Mouse (Mus musculus): ENCODE measurements at regions not wholly inside any gene's neighbourhood (a gene's known extent, or its start where the extent isn't known, plus 50 kb on each side); places are given as distances from the start of the nearest gene placed in this dataset.

GRCm38 (mm10) chr4:142414874-142415273 is 175.7 kb upstream of the Kazn start:
- H3K9ac ChIP-seq (ENCODE audit: low read length): no peak overlapping the region
- H3K36me3 ChIP-seq (ENCODE audit: control insufficient read depth, insufficient read depth, low read length): no peaks in the 10 kb centered on the region
- ATAC-seq (replicated peaks; ENCODE audit: low FRiP score, low TSS enrichment, low read depth): no peak
- 75% methylated on average over 5 of the region's 5 CpGs for WGBS
- no peak overlapping the region for H3K27ac ChIP-seq (ENCODE audit: low read depth)
- DNase-seq (ENCODE audit: low spot score): no peak
- H3K4me1 ChIP-seq (replicated peaks; ENCODE audit: control insufficient read depth, insufficient read depth, low read length): peaks cover 8% of the 10 kb centered on the region; the same call in 1 of the 2 replicates
- no peak overlapping the region for H3K4me3 ChIP-seq (ENCODE audit: low read depth, low read length)
- no peaks in the 10 kb centered on the region for H3K9me3 ChIP-seq (ENCODE audit: control insufficient read depth, low read length)
- no peaks in the 10 kb centered on the region for H3K27me3 ChIP-seq (replicated peaks; ENCODE audit: control insufficient read depth, insufficient read depth, low read length)
- H3K4me2 ChIP-seq (ENCODE audit: low read length): no peak overlapping the region

DNA sequence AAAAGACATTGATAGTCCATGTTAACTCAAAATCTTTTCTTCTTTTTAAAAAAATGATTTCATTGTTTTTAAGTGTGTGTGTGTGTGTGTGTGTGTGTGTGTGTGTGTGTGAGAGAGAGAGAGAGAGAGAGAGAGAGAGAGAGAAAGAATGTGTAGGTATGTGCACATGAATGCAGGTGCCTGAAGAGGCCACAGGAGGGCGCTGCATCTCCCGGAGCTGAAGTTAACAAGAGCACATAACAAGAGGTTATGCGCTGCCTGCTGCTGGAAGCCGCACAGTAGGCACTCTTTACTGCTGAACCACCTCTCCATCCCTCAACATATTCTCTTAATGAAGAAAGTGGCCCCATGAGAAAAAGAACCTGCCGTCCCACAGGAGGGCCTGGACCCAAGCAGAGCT is 172.6 kb upstream of the Kazn start:
- Histone ChIP-seq H3K4me1 (replicated peaks; ENCODE audit: control insufficient read depth, insufficient read depth, low read length) (peaks cover 6% of the 10 kb centered on the region; the same call in 1 of the 2 replicates), H3K9ac (ENCODE audit: low read length) (no peak overlapping the region), H3K27ac (ENCODE audit: low read depth) (no peak overlapping the region), H3K27me3 (replicated peaks; ENCODE audit: control insufficient read depth, insufficient read depth, low read length) (no peaks in the 10 kb centered on the region), H3K9me3 (ENCODE audit: control insufficient read depth, low read length) (no peaks in the 10 kb centered on the region), H3K36me3 (ENCODE audit: control insufficient read depth, insufficient read depth, low read length) (no peaks in the 10 kb centered on the region), H3K4me2 (ENCODE audit: low read length) (no peak overlapping the region), H3K4me3 (ENCODE audit: low read depth, low read length) (no peak overlapping the region)
- 93% methylated on average over 5 of the region's 5 CpGs for WGBS
- ATAC-seq (replicated peaks; ENCODE audit: low FRiP score, low TSS enrichment, low read depth) (no peak), DNase-seq (ENCODE audit: low spot score) (no peak)

DNA sequence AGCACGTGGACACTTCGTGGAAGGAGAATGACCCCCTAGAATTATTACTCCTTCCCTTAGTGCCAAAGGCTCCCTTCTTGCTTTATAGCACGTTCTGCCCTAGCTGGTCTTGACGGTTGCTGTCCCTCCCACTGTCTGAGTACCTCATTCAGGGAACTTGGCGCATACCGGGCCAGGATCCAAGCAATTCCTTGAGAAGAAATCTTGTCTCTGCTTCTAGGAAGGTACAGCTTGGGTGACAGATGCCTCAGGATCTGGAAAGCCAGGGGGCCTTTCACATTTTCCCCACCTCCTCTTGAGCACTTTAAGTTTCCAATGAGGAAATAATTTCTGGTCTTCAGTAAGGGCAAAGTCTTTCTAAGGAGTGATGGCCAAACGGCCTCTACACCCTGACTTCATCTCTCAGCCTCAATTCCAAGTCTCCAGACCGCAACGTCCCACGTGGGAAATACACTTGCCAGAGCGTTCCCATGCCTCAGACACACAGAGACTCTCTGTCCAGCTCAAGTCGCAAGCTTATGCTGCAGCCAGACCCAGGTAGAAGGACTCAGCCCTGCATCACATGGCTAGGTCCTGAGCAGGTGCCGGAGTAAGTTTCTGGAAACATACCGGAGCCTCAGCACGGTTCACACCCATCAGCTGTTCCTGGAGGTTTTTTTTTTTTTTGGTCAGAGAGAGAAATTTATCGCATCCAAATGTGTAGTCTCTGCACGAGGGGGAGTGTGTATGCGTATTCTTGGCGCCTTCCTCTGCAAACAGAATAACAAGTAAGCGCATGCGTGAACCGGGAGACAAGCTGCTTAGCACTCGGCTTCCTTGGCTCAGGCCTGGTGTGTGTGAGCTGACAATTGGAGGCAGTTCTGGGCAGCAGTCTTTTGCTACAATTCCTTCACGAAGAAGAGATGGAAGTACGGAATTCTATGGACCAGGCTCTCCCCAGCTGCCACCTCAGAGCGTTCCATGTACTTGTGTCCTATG is 171.7 kb upstream of the Kazn start:
- Histone ChIP-seq H3K36me3 (ENCODE audit: control insufficient read depth, insufficient read depth, low read length) (no peaks in the 10 kb centered on the region), H3K9me3 (ENCODE audit: control insufficient read depth, low read length) (0 out of 2 replicates have a peak, but pooled peaks cover under 1% of the 10 kb centered on the region), H3K4me1 (replicated peaks; ENCODE audit: control insufficient read depth, insufficient read depth, low read length) (peaks cover 6% of the 10 kb centered on the region; the same call in 1 of the 2 replicates), H3K4me3 (ENCODE audit: low read depth, low read length) (no peak overlapping the region), H3K27ac (ENCODE audit: low read depth) (no peak overlapping the region), H3K27me3 (replicated peaks; ENCODE audit: control insufficient read depth, insufficient read depth, low read length) (no peaks in the 10 kb centered on the region), H3K4me2 (ENCODE audit: low read length) (no peak overlapping the region), H3K9ac (ENCODE audit: low read length) (no peak overlapping the region)
- WGBS: 69% methylated on average over 26 of the region's 26 CpGs
- DNase-seq (ENCODE audit: low spot score): no peak
- ATAC-seq (replicated peaks; ENCODE audit: low FRiP score, low TSS enrichment, low read depth): no peak

DNA sequence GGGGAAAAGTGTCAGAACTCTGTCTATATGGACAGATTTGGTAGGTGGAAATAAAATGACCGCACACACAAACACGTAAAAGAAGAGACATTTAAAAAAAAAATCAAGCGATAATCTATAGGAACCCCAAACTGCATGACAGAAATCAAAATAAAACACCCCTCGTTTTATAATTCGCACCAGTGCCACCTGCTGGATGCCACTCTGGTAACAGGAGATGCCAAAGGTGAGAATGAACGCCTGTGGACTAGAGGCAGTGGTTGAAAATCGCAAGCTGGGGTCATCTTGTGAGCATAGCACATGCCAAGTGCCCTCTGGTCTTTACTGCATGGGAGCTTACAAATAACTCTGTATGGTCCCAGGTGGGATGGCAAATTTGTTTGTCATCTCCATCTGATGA is 158.7 kb upstream of the Kazn start:
- no peaks in the 10 kb centered on the region for H3K9me3 ChIP-seq (ENCODE audit: control insufficient read depth, low read length)
- ATAC-seq (replicated peaks; ENCODE audit: low FRiP score, low TSS enrichment, low read depth) (no peak), DNase-seq (ENCODE audit: low spot score) (no peak)
- H3K27ac ChIP-seq (ENCODE audit: low read depth): no peak overlapping the region
- no peak overlapping the region for H3K9ac ChIP-seq (ENCODE audit: low read length)
- H3K4me2 ChIP-seq (ENCODE audit: low read length): no peak overlapping the region
- no peak overlapping the region for H3K4me3 ChIP-seq (ENCODE audit: low read depth, low read length)
- WGBS: 75% methylated on average over 7 of the region's 7 CpGs
- no peaks in the 10 kb centered on the region for H3K27me3 ChIP-seq (replicated peaks; ENCODE audit: control insufficient read depth, insufficient read depth, low read length)
- no peaks in the 10 kb centered on the region for H3K4me1 ChIP-seq (replicated peaks; ENCODE audit: control insufficient read depth, insufficient read depth, low read length)
- H3K36me3 ChIP-seq (ENCODE audit: control insufficient read depth, insufficient read depth, low read length): no peaks in the 10 kb centered on the region

DNA sequence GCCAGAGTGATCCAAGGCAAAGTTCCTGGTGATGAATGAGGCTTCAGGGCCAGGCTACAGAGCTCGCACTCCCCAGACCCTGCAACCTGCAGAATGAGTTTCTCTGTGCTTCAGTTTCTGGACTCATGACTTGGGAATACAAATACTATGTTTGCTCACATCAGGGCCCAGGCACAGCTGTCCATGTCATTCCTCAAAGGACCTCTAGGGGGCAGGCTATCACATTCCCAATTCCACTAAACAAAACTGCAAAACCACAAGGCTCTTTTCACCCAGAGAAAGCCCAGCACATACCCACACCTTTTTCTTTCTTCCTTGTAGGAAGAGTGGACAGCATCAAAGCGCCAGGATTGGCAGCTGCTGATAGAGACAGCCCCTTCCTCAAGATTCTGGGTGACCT is 153.7 kb upstream of the Kazn start:
- Histone ChIP-seq H3K4me2 (ENCODE audit: low read length) (no peak overlapping the region), H3K4me3 (ENCODE audit: low read depth, low read length) (no peak overlapping the region), H3K36me3 (ENCODE audit: control insufficient read depth, insufficient read depth, low read length) (no peaks in the 10 kb centered on the region), H3K27ac (ENCODE audit: low read depth) (no peak overlapping the region), H3K9ac (ENCODE audit: low read length) (no peak overlapping the region), H3K27me3 (replicated peaks; ENCODE audit: control insufficient read depth, insufficient read depth, low read length) (no peaks in the 10 kb centered on the region), H3K4me1 (replicated peaks; ENCODE audit: control insufficient read depth, insufficient read depth, low read length) (no peaks in the 10 kb centered on the region), H3K9me3 (ENCODE audit: control insufficient read depth, low read length) (no peaks in the 10 kb centered on the region)
- no peak for ATAC-seq (replicated peaks; ENCODE audit: low FRiP score, low TSS enrichment, low read depth)
- peak; percentile 78 for DNase-seq (ENCODE audit: low spot score)
- WGBS: 39% methylated on average over 2 of the region's 2 CpGs

DNA sequence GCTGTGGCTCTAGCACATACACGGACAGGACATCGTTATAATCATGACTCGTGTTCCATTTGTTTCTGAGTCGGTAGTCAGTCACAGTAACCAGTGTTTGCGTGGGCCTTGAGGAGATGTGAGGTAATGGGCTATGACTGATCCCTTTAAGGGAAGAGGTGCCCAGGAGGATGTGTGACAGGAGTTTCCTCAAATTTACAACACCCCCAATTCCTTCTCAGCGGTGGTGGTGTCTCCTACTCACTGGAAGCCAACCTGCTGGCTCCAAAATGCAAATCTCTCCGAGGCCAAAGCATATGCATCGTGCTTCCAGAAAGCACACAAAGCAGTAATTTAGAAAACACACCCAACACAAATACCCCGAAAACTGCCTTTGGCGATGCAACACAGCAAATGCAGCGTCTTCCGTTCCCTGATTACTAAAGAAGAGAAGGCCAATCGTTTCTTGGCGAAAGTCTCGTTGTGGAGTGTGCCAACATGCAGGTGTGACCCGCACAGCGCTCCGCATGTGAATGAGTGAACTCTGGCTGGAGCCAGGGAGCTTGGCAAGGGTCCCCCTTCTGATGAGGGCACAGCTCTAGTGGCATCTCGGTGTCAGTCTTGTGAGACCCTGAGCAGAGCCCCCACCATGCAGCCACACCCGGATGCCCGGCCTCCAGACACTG is 151.5 kb upstream of the Kazn start:
- H3K4me3 ChIP-seq (ENCODE audit: low read depth, low read length): no peak overlapping the region
- H3K9ac ChIP-seq (ENCODE audit: low read length): no peak overlapping the region
- no peak for ATAC-seq (replicated peaks; ENCODE audit: low FRiP score, low TSS enrichment, low read depth)
- no peaks in the 10 kb centered on the region for H3K9me3 ChIP-seq (ENCODE audit: control insufficient read depth, low read length)
- no peaks in the 10 kb centered on the region for H3K27me3 ChIP-seq (replicated peaks; ENCODE audit: control insufficient read depth, insufficient read depth, low read length)
- H3K27ac ChIP-seq (ENCODE audit: low read depth): no peak overlapping the region
- no peaks in the 10 kb centered on the region for H3K36me3 ChIP-seq (ENCODE audit: control insufficient read depth, insufficient read depth, low read length)
- DNase-seq (ENCODE audit: low spot score): no peak
- no peak overlapping the region for H3K4me2 ChIP-seq (ENCODE audit: low read length)
- no peaks in the 10 kb centered on the region for H3K4me1 ChIP-seq (replicated peaks; ENCODE audit: control insufficient read depth, insufficient read depth, low read length)
- 86% methylated on average over 21 of the region's 21 CpGs for WGBS

- ATAC-seq (replicated peaks; ENCODE audit: low FRiP score, low TSS enrichment, low read depth) (no peak), DNase-seq (ENCODE audit: low spot score) (no peak)
- H3K27ac ChIP-seq (ENCODE audit: low read depth): no peak overlapping the region
- H3K4me2 ChIP-seq (ENCODE audit: low read length): no peak overlapping the region
- no peaks in the 10 kb centered on the region for H3K4me1 ChIP-seq (replicated peaks; ENCODE audit: control insufficient read depth, insufficient read depth, low read length)
- WGBS: 69% methylated on average over 6 of the region's 6 CpGs
- H3K4me3 ChIP-seq (ENCODE audit: low read depth, low read length): no peak overlapping the region
- no peaks in the 10 kb centered on the region for H3K9me3 ChIP-seq (ENCODE audit: control insufficient read depth, low read length)
- no peaks in the 10 kb centered on the region for H3K36me3 ChIP-seq (ENCODE audit: control insufficient read depth, insufficient read depth, low read length)
- H3K27me3 ChIP-seq (replicated peaks; ENCODE audit: control insufficient read depth, insufficient read depth, low read length): no peaks in the 10 kb centered on the region
- H3K9ac ChIP-seq (ENCODE audit: low read length): no peak overlapping the region
Observed at GRCm38 (mm10) chr4:142388476-142388875, 149.3 kb upstream of the Kazn start.

DNA sequence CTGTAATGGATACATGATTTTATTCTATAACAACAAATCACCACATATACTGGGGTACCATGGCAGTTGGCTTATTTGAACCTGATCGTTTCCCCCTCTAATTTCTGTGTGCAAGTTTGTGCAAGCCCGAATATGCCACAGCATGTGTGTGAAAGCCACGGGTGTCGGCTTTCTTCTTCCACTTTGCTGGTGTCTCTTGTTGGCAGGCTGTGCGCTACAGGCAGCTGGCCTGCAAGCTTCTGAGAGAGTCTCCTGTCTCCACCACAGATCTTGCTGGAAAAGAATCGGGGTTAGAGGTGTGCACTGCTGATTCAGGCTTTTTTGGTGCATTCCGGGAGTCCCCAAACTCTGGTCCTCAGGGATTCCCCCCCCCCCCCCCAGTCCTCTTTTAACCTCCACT is 142.0 kb upstream of the Kazn start:
- Histone ChIP-seq H3K27me3 (replicated peaks; ENCODE audit: control insufficient read depth, insufficient read depth, low read length) (no peaks in the 10 kb centered on the region), H3K4me2 (ENCODE audit: low read length) (no peak overlapping the region), H3K9me3 (ENCODE audit: control insufficient read depth, low read length) (no peaks in the 10 kb centered on the region), H3K4me1 (replicated peaks; ENCODE audit: control insufficient read depth, insufficient read depth, low read length) (no peaks in the 10 kb centered on the region), H3K4me3 (ENCODE audit: low read depth, low read length) (no peak overlapping the region), H3K36me3 (ENCODE audit: control insufficient read depth, insufficient read depth, low read length) (no peaks in the 10 kb centered on the region), H3K27ac (ENCODE audit: low read depth) (no peak overlapping the region), H3K9ac (ENCODE audit: low read length) (no peak overlapping the region)
- DNase-seq (ENCODE audit: low spot score) (no peak), ATAC-seq (replicated peaks; ENCODE audit: low FRiP score, low TSS enrichment, low read depth) (no peak)
- WGBS: 88% methylated on average over 7 of the region's 7 CpGs
